Mouse (Mus musculus) bone marrow, adult 2 months (tissue): Measurements from ENCODE around the gene Nebl. TPM values are rescaled to one million over a fixed set of nuclear protein-coding genes. Genes with fewer than 3 reads are reported as not detected.

Source experiments
- H3K27ac ChIP-seq: fragments of 200-500 bp; 2 replicates; pipeline ENCODE4 v1.5.1; 2012; ENCODE audit warnings: low read depth, mild to moderate bottlenecking, control low read depth, inconsistent platforms, low read length; ENCODE audit not compliant: control insufficient read depth, poor library complexity, insufficient read depth
- H3K4me1 ChIP-seq: fragments of 200-500 bp; 2 replicates; pipeline ENCODE4 v1.6.1; 2011; ENCODE audit warnings: low read length; ENCODE audit not compliant: control insufficient read depth, insufficient read depth
- H3K4me3 ChIP-seq: fragments of 200-500 bp; replicated peaks from 2 replicates; pipeline ENCODE3; 2011; ENCODE audit warnings: mild to moderate bottlenecking, low read depth, low read length, control low read depth; ENCODE audit not compliant: control insufficient read depth
- CTCF ChIP-seq: fragments of 200-500 bp; IDR thresholded peaks from 2 replicates; pipeline ENCODE4 v1.5.1; 2011; ENCODE audit warnings: low read length, control low read depth; ENCODE audit not compliant: control insufficient read depth, insufficient read depth
- POLR2A ChIP-seq: fragments of 200-500 bp; IDR thresholded peaks from 2 replicates; pipeline ENCODE4 v1.6.1; 2011; ENCODE audit warnings: low read depth, mild to moderate bottlenecking, control low read depth, low read length, borderline replicate concordance; ENCODE audit not compliant: control insufficient read depth
- WGBS: fragments of 180-500 bp; shearing (Covaris S2); methylation state at CpG from one replicate; pipeline ENCODE4 v1.1.7; 2018; 5-methylcytosine and 5-hydroxymethylcytosine counted together
- polyA plus RNA-seq: library from polyadenylated mRNA; stranded (reverse); fragments of >200 nt; gene quantifications from 2 replicates; pipeline ENCODE4 v1.2.4, GENCODE M21; 2011; ENCODE audit warnings: low replicate concordance; ENCODE audit not compliant: missing spikeins, insufficient read depth, insufficient read length

Gene Nebl
- polyA plus RNA-seq, 1 experiment: 2.7 TPM

DNA sequence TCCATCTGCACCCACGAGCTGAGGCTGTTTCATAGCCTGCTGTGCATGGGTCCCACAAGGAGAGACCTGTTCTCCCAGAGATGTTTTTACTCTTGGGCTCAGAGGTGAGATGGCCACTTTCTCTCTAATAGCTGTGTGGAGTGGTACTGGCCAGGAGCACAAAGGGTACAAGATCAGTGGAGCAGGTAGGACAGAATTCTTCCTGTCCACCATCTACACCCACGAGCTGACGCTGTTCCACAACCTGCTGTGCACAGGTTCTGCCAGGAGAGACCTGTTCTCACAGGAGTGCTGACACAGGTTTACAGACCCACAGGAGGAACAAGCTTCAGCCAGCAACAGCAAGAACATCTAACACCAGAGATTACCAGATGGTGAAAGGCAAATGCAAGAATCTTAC, 155.6 kb downstream of the Nebl start:
- TF ChIP-seq POLR2A (no peak), CTCF (no peak)
- 70% methylated on average over 3 of the region's 3 CpGs for WGBS
- no peak overlapping the region for H3K27ac ChIP-seq
- no peaks in the 10 kb centered on the region for H3K4me1 ChIP-seq
- H3K4me3 ChIP-seq: no peak overlapping the region

DNA sequence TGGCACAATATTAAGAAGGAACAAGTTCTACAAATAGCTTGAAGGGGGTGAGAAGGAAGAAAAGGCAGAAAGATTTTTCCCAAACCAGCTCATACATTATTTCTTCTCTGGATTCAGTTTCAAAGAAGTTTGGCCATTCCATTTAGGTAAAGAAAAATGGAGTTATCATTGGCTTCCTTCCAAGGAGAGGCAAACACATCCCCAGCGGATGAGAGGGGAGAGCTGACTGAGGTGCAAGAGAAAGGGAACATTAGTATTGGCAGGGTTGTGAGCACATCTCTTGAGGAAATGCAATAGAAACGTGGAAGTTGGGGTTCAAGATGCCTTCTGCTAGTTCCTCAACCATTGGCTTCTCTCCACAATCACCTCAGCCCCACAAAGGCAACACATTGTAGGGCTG, 159.5 kb downstream of the Nebl start:
- TF ChIP-seq CTCF: no peak
- TF ChIP-seq POLR2A: no peak
- WGBS: 36% methylated on average over 2 of the region's 2 CpGs
- no peak overlapping the region for H3K27ac ChIP-seq
- H3K4me3 ChIP-seq: no peak overlapping the region
- no peaks in the 10 kb centered on the region for H3K4me1 ChIP-seq

DNA sequence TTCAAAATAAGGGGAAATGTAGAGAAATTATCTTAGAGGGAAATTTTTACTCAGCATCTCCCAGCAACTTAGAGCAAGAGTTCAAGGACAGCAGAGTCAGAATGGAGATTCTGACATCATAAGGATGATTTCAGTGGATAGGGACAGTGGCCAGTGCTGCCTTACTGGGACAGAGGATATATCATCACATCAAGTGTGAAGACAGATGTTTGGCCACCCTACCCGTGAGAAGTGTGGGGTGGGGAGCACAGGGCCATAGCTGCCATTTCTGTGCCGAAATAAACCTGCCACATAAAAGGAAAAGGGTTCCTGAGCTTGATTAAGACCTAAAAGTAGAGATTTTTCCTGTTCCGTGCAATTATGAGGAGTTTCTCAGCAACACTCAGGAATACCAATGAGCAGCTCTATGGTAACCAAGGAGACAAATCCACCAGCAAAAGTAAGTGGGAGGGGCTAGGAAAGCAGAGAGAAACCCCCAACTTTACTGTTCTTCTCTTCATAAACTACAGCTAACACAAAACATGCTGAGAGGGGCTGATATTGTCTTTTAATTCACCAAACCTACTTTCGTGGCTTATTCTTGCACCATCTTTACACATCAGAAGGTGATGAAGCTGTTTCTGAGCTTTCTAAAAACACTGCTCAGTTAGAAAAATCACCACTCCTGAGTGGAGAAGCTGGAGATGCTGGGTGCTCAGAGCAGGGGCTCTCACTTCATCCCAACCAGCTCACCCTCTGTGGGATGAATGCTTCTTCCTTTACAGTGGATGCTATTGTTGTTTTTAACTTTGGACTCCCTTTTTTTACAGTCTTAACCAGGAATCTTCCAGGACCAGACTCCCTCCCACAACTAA, 172.1 kb downstream of the Nebl start:
- TF ChIP-seq POLR2A (no peak), CTCF (no peak)
- H3K27ac ChIP-seq: no peak overlapping the region
- no peak overlapping the region for H3K4me3 ChIP-seq
- 67% methylated on average over 4 of the region's 4 CpGs for WGBS
- no peaks in the 10 kb centered on the region for H3K4me1 ChIP-seq

DNA sequence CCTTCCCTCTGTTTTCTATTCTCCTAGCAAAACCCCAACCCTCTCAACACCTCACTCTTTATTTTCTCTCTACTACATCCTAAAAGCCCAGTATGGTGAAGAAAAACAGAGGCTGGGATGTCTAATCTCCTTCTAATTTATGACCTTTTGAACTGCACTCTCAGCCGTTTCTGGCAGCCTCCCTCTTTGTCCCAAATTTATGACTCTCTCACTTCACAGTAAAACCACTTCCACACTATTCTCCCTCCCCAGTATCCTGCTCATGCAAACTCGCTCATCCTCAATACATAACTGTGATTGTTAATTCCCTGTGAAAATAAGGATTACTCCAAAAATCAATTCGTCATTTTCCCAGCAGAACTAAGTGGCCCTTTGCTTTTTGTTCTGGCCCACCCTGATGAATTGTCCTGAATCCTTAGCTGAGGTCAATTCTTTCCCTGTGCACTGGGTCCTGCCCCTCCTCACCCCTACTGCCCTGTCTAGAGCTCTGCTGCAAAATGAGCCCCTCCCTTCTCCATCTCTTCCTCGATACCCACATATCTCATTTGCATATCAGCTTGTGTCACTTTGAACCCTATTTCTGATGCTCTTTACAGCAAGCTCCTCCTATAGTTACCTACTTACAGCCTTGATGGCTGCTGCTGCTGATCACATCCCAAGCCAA, 181.2 kb downstream of the Nebl start:
- Histone ChIP-seq H3K4me1 (no peaks in the 10 kb centered on the region), H3K4me3 (no peak overlapping the region), H3K27ac (no peak overlapping the region)
- WGBS: 34% methylated on average over 4 of the region's 4 CpGs
- TF ChIP-seq CTCF: no peak
- TF ChIP-seq POLR2A: no peak

DNA sequence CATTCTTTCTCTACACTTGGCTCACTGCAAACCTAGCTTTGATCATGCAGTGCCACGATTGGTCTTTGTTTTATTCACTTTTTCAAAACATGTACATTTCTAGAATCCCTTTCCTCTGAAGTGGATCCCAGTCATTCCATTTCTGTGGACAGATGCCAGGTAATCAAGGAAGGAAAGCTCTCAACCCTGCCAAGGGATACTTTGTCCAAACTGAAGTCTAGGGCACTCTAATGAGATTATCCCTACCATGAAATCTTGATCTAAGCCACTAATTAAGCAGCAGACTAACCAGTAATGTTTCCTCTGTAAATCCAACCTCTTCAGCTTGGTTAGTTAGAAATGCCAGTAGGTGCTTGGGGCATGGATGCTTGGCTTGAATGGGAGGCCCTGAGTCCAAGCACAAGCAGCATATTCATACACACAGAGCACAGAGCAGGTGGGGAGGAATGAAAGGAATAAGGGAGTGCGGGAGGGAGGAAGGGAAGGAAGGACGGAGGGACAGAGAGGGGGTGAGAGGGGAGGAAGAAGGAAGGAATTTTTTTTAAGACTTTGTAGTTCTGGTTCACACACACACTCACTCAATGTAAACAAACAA, 184.8 kb downstream of the Nebl start:
- no peak for TF ChIP-seq CTCF
- no peak for TF ChIP-seq POLR2A
- WGBS: 72% methylated on average over 3 of the region's 3 CpGs
- H3K4me3 ChIP-seq: no peak overlapping the region
- H3K27ac ChIP-seq: no peak overlapping the region
- H3K4me1 ChIP-seq: no peaks in the 10 kb centered on the region

DNA sequence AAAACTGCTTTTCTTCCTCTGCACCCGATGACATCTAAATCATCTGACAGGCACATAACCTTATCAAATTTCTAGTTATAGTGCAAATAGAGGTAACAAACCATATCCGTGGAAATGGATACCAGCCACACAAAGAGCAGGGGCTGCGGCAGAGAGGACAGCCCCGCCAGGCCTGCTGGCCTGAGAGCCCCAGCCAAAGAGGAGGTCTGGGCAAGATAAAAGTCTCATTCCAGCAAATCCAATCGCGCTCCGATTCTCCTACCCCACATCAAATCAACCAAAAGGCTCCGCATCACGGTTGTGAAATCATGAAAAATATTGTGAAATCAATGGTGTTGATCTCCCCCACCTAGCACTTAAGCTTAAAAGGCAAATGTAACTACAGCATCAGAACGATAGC, 191.5 kb downstream of the Nebl start:
- 83% methylated on average over 10 of the region's 10 CpGs for WGBS

DNA sequence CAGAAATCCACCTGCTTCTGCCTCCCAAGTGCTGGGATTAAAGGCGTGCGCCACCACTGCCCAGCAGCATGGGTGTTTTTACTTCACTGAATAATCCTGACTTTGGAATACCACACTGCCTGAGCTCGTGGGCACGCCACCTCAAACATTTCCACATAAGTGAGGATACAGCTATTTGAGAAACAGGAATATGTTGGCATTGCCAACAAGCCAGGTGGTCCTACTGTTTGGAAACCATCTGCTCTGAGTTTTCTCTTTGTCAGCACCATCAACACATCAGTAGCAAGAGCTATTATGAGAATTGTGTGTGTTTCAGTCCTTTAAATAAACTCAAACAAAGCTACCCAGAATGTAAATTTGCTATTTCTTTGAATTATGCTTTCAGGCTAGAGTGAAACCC, 192.8 kb downstream of the Nebl start:
- no peak overlapping the region for H3K4me3 ChIP-seq
- 72% methylated on average over 4 of the region's 4 CpGs for WGBS
- H3K4me1 ChIP-seq: no peaks in the 10 kb centered on the region
- H3K27ac ChIP-seq: no peak overlapping the region
- TF ChIP-seq POLR2A (no peak), CTCF (no peak)

More for the DNA sequence above, 191.5 kb downstream of the Nebl start:
- TF ChIP-seq CTCF (no peak), POLR2A (no peak)
- Histone ChIP-seq H3K4me3 (no peak overlapping the region), H3K4me1 (no peaks in the 10 kb centered on the region), H3K27ac (no peak overlapping the region)

DNA sequence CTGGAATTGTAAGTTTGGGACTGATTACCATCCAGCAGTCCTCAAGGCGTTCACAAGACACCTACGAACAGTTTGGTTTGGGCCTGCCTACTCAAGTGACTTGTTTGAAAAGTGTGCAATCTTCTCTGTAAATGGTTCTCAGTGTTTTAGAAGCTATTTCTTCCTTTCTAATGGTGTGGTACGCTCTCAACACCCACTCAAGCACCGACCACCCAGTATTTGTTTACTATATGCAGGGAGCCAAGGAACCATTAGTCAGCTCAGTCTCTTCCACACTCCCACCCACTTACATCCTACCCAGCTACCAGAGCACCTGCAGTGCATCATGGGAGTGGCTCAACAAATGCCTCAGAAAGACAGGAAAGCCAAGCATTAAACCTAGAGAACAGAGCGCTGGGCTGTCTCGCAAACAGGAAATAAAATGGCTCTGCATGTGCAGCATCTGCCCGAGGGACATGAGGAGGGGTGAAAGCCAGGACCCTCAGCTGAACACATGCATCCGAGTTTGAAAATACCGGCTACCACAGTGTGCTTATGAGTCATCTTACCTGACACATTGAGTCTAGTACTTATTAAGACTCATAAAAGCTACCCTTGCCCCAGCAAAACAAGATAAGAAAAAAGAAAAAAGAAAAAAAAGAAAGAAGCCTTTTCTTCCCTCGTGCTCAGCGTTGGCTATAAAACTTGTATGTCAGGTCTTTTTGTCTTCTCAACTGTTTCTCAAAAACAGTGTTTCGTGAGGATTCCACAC, 199.7 kb downstream of the Nebl start:
- TF ChIP-seq CTCF (no peak), POLR2A (no peak)
- no peaks in the 10 kb centered on the region for H3K4me1 ChIP-seq
- WGBS: 76% methylated on average over 12 of the region's 12 CpGs
- no peak overlapping the region for H3K4me3 ChIP-seq
- no peak overlapping the region for H3K27ac ChIP-seq
